Mouse (Mus musculus) cortical plate, adult 2 months (tissue): ENCODE measurements around the gene Gps2.

Source experiments
- CTCF ChIP-seq: fragments of 200-500 bp; IDR thresholded peaks from 2 replicates; pipeline ENCODE4 v1.5.1; 2011; ENCODE audit warnings: mild to moderate bottlenecking, control low read depth, low read length; ENCODE audit not compliant: insufficient read depth; ENCODE audit errors: extremely low read depth
- POLR2A ChIP-seq: fragments of 200-500 bp; IDR thresholded peaks from 2 replicates; pipeline ENCODE4 v1.6.1; 2011; ENCODE audit warnings: mild to moderate bottlenecking, low read length, control low read depth; ENCODE audit not compliant: insufficient read depth; ENCODE audit errors: extremely low read depth

DNA sequence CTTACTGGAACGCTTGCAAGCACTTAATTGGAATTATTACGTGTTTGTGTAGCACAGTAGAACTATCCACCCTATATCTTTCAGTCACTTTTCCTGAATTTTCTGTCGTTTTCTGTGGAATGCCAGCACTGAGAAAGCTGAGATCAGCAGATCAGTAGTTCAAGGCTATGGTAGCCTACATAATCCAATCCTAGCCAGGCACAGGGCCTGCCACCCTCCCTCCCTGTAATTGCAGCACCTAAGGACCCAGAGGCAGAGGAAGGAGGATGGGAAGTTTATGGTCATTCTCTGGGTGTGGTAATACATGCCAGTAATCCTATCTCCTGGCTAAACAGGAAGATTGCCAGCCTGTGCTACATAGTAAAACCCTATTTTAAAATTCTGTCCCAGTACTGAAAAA lies 9.1 kb downstream of the Gps2 start:
- TF ChIP-seq POLR2A: no peak
- no peak for TF ChIP-seq CTCF
